Mouse (Mus musculus) induced T-regulatory cell, adult 2 months (primary cell): Measurements from ENCODE around the gene Slc29a1.
"Not testable (repeated sequence)": the region's sequence is repeated elsewhere in the genome, so short reads cannot be mapped to it uniquely, and the experiment has no call there.

Experiments
- DNase-seq: peaks from one replicate; pipeline ENCODE4 v3.0.0-alpha.2; 2012; ENCODE audit warnings: low read depth

Gene Slc29a1

GRCm38 (mm10) chr17:45599446-45600242, at the start of gene Slc29a1:
Gene Slc29a1, minus strand, starts transcription at chr17:45599606.
- peak; percentile 28 for DNase-seq

GRCm38 (mm10) chr17:45644185-45644584, 44.8 kb upstream of the Slc29a1 start:
- DNase-seq = no peak

- peak; percentile 81 for DNase-seq
Measured at GRCm38 (mm10) chr17:45642701-45643100, 43.3 kb upstream of the Slc29a1 start.

- no peak for DNase-seq
Measured at GRCm38 (mm10) chr17:45641981-45642380, 42.6 kb upstream of the Slc29a1 start.

GRCm38 (mm10) chr17:45638596-45639295, 39.3 kb upstream of the Slc29a1 start:
- no peak for DNase-seq

GRCm38 (mm10) chr17:45634033-45634432, 34.6 kb upstream of the Slc29a1 start:
- DNase-seq = no peak

GRCm38 (mm10) chr17:45631940-45632339, 32.5 kb upstream of the Slc29a1 start:
- peak; percentile 79 for DNase-seq

GRCm38 (mm10) chr17:45630992-45631391, 31.6 kb upstream of the Slc29a1 start:
- DNase-seq = no peak

- DNase-seq = peak; percentile 83
Measured at GRCm38 (mm10) chr17:45629861-45630694, 30.7 kb upstream of the Slc29a1 start.

- no peak for DNase-seq
Measured at GRCm38 (mm10) chr17:45628885-45629855, 29.8 kb upstream of the Slc29a1 start.

GRCm38 (mm10) chr17:45628160-45628559, 28.8 kb upstream of the Slc29a1 start:
- no peak for DNase-seq

- DNase-seq = peak; percentile 96
Measured at GRCm38 (mm10) chr17:45626577-45627134, 27.2 kb upstream of the Slc29a1 start.

- DNase-seq = not testable (repeated sequence)
Measured at GRCm38 (mm10) chr17:45623425-45623824, 24.0 kb upstream of the Slc29a1 start.

- peak; percentile 64 for DNase-seq
Measured at GRCm38 (mm10) chr17:45619386-45620256, 20.2 kb upstream of the Slc29a1 start.

- peak; percentile 53 for DNase-seq
Measured at GRCm38 (mm10) chr17:45618941-45619385, 19.6 kb upstream of the Slc29a1 start.

GRCm38 (mm10) chr17:45617655-45618054, 18.2 kb upstream of the Slc29a1 start:
- no peak for DNase-seq

GRCm38 (mm10) chr17:45616679-45617078, 17.3 kb upstream of the Slc29a1 start:
- no peak for DNase-seq

- DNase-seq = no peak
Measured at GRCm38 (mm10) chr17:45616046-45616650, 16.7 kb upstream of the Slc29a1 start.

GRCm38 (mm10) chr17:45612921-45613320, 13.5 kb upstream of the Slc29a1 start:
- DNase-seq = no peak
